Mouse (Mus musculus) left cerebral cortex, postnatal 36 days (tissue): ENCODE data around the gene Dgkh. TPM values are rescaled to one million over a fixed set of nuclear protein-coding genes. Genes with fewer than 3 reads are reported as not detected.

Experiments
- DNase-seq, 2 experiments: peaks; one replicate each; pipeline ENCODE4 v3.0.0; 2021 to 2022; ENCODE audit warnings: low spot score in 2 of 2, mixed read lengths in 1 of 2
- intact Hi-C: fragments of 180-260 bp; cut with DNase I; formaldehyde crosslinking; loops from one replicate; pipeline ENCODE4 v1.15.1; 2025
- total RNA-seq, 2 experiments: library from RNA; stranded (reverse); gene quantifications; 2 replicates each; pipeline ENCODE4 v1.2.3; 2021

Gene Dgkh
- total RNA-seq, 2 experiments from 2014 or later, result 70.7 to 78.6 TPM

DNA sequence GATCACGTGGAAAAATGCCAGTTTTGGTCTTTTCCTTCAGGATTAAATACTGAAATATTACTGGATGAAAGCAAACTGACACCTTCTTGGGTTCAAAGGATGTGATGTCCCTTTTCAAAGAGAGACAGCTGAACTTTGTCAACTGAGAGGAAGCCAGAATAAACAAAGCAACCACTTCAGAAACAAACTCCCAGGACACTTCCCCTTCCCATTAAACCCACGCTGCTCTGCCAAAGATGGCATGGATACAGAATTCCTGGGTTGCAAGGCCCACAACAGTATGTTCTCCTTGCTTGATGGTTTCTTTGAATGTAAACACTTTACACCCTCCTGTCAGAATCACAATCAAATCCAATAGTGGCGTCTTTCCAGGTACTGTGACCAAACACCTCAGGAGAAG lies 87.0 kb downstream of the Dgkh start:
- no peak for DNase-seq
- intact Hi-C loops, result no loop called here

DNA sequence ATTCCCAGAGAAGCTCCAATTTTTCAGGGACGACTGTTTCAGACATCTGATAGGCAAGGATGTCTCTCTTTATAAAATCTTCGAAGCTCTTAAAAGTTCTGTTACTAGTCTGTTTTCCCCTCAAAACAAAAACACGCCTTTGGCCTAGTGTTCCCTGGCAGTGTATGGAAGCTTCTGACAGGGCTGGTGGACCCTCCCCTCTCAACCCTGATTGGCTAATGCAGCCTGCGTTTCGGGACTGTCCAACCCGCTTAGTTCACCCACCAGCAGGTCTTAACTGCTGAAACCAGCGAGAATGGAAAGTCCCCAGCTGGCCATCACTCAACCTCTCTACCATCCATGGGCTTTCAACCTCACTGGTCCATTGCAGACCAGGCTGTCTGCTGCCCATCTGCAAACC lies 91.3 kb downstream of the Dgkh start:
- intact Hi-C loops, result no loop called here
- no peak for DNase-seq

DNA sequence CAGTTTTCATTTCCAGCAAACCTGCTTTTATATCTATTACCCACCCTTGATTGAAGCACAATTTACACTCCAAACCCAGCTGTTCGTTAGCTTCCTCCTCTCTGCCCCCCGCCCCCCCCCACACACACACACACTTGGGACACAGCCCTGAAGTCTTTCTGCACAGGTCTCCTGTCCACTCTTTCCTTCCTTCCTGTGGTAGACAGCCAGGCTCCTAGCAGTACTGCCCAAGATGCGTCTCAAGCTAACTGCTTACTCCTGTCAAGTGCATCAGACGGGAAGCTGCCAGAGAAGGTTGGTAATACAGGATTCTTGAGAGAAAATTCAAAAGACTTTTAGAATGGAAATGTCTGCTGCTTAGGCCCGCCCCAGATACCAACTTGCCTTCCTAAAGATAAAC lies 92.9 kb downstream of the Dgkh start:
- intact Hi-C loops, result no loop called here
- DNase-seq, result no peak

DNA sequence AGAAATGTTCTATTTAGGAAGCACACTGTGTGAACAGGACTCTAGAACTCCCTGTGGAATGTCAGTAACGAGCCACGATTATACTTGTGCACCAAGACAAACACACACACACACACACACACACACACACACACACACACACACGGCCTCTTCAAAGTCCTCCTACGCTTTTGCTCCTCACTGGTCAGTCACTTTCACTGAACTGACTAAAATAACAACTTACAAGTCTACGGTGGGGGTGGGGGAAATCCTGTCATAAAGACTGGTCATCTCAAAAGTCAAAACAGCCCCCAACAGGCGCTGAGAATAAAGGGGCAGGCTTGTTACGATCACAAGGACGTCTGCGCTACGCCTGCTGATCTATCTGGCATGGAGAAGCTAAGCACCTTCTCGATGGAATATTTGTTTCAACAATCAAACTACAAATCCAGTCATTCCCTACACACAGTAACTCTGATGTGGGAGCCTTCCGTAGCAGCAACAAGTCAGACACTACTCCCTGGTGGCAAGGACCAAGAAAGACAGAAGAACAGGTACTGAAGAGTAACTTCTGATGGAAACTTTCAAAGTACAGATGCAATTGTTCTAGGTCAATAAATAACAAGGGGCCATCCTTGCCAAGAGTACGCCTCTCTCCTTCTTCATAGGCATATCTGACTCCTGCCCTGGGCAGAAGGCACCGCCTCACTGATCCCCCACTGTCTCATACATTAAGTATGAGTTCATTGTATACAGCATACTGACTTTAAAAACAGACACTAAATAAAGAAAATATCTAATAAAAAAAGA lies 96.8 kb downstream of the Dgkh start:
- intact Hi-C loops, result no loop called here
- DNase-seq, result no peak

DNA sequence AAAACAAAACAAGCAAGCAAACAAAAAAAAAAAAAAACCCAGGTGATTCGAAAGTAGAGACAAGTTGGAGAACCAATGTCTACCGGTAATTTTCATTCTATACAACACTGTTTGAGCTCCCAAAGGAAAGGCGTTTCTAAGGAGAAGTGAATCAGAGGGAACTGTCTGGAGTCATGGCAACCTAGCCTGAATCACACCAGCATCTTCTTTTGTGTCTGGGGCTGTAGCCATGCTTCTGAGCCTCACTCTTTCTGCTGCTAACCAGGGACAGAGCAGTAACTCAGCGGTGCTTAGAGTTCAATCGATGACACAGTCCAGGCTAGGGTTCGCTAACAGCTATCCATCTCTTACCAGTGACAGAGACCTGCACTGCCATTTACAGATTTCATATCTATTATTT lies 99.8 kb downstream of the Dgkh start:
- intact Hi-C loops, result no loop called here
- DNase-seq, result no peak

DNA sequence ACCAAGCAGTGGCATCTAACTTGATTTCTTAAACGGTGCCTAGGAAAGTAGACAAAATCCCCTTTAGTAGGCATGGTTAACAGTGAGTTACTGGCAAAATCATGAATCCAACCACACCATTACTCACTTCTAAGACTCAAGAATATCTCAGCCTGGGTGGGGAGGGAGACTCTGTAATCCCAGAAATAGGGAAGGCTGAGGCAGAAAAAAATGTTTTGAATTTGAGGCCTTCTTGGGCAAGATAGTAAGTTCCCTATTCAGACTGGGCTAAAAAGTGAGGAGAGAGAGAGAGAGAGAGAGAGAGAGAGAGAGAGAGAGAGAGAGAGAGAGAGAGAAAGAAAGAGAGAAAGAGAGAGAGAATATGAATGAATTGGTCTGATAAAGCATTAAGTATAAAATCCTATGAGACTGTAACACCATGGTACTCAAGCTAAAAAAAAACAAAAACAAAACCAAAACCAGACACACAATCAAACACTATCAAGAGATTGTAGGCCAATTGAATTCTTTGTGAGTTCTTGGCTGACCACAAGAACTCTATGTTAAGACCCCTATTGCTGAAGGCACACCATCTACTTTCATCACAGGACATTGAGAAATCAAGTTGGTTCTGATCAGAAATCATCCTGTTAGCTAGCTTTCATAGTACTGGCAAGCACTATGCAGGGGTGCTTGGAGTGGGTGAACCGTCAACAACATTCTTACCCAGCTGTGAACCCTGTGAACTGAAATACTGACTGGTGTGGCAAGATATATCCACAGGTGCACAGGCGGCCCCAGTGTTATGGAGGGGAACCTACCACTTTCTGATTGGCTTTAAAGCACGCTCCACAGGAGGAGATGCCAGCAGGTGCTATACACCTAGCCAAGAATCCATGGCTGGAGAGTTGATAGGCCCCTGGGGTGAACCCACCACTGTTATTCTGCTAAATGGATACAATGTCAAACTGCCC lies 101.4 kb downstream of the Dgkh start:
- no peak for DNase-seq
- intact Hi-C loops, result no loop called here

DNA sequence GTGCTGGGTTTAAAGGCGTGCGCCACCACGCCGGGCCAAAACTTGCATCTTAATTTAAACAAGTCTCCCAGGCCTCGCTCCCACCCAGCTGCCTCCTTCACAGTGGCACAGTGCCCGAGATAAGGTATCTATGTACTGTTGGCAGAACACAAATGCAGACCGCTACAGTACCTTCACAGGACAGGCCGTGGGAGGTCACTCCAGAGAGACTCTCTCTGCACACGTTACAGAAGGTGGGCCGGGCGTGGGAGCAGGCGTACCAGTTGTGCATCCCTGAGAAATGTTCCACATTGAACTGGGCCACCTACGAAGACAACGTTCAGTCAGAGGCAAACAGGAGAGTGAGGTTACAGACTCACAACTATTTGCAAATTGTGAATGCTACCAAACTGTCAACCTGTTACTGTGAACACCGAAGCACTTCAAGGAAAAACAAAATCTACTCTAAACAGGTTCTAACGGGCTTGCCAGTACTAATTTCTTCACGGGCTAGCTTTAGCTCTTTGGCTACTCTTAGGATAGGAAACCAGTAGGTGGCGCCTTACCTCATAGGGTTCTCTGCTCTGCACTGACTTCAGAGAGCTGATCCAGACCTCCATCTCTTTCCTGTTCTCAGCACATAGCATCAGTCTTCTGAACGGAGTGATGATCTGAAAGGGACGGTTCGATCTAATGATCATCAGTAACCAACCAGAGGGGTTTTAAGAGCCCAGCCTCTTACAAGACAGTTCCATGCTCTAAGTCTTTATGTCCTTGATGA lies 104.9 kb downstream of the Dgkh start:
- peak in 1 of 2 experiments; percentile 30 for DNase-seq
- intact Hi-C loops, result no loop called here

DNA sequence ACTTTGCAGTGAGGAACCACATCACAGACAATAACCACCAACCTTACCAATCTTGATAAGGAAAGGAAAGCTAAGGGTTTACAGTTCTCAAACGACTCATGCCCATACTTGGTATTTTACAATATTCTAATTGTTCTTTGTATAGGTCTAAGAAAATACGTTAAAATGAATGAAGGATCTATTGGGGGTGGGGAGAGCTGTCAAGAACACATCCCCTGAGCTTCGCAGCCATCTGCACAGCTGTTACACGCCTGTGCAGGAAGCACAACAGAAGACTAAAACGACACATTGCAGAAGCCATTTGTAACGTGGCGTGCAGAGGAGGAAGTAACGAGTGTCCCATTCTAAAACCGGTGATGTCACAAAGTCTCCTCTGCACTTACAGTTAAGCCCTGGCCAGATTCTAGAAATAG lies 113.7 kb downstream of the Dgkh start:
- DNase-seq, result no peak
- intact Hi-C loops, result no loop called here

DNA sequence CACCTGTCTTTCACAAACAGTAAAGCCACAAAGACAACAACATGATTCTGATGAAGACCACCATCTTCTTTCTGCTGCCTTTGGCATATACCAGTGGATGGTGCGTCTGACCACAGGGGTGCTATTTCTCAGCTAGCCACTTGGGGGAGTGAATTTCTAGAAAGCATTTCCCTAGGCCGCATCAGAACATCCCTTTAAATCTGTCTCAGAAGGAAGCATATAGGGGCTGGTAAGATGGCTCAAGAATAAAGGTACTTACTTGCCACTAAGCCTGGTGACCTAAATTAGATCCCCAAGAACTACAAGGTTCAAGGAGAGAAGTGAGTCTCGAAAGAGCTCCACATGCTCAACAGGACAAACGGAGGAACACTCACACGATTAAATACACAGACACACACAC lies 119.0 kb downstream of the Dgkh start:
- DNase-seq, result no peak
- intact Hi-C loops, result no loop called here

DNA sequence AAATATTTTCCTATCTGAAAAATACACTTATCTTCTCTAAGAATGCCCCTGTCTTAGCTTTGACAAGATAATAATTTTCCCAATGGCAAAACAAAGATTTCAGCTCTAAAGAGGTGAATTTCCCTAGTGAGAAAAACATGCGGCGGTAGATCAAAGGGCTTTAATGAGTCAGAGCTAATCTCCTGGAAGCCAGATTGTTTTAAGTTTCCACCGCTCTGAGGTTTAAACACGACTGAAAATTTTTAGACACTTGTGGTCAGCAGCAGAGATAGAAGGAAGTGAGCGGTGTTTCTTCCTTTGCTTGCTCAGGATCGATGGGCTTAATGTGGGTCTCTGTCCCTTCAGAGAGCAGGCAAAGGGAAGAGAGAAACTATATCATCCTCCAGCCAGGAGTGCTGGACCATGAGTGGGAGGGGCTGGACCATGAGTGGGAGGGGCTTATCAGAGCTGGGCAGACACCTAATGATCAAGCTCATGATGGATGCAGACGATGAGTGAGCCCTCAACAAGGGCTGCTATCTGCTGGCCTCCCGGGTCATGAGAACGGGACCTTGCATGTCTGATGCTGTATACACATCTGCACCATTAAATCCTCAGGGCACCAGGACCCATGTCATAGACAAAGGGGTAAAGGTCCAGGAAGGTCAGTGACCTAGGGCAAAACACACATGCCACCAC lies 120.3 kb downstream of the Dgkh start:
- no peak for DNase-seq
- intact Hi-C loops, result no loop called here

DNA sequence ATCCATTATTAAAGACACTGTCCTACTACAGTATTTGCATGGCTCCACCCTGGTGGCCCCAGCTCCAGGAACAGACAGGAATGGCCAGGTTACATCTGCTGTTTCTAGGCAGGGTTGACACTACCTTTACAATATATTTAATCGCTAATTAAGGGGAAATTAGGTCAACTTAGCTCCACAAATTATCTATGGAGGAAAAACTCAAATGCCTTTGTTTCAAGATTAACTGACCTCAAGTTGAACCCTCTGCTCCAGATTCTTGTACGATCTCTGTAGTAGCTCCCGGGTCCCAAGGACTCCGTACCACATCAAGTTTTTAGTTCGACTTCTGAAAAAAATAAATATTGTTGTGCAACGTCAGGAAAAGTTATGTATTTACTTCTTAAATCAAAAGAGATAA lies 137.7 kb downstream of the Dgkh start:
- intact Hi-C loops, result no loop called here
- no peak for DNase-seq

DNA sequence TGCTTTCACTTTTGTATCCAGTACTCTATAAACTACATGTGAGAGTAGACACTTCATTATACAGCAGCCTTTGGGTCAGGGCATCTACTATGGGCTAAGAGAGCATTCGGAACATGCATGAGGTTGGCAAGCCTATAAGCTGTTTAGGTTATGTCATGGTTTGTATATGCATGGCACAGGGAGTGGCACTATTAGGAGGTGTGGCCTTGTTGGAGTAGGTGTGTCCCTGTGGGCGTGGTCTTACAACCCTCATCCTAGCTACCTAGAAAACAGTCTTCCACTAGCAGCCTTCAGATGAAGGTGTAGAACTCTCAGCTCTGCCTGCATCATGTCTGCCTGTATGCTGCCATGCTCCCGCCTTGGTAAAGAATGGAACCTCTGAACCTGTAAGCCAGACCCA lies 139.6 kb downstream of the Dgkh start:
- DNase-seq, result no peak
- intact Hi-C loops, result no loop called here

DNA sequence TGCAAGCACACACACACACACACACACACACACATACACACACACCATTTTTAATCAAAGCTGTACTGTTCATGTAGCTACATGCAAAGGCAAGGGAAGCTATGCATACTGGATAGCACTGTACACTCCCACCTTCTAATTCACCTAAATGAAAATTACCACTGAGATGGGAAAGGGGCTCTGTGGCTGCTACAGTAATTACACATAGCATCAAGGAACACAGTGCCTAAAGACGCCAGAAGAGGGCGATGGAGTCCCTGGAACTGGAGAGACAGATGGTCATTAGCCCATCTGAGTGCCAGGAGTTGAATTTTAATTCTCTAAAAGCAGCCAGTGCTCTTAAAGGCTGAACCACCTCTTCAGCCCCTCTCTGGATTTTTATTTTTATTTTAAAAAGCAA lies 142.2 kb downstream of the Dgkh start:
- intact Hi-C loops, result no loop called here
- DNase-seq, result peak in 1 of 2 experiments; percentile 46

DNA sequence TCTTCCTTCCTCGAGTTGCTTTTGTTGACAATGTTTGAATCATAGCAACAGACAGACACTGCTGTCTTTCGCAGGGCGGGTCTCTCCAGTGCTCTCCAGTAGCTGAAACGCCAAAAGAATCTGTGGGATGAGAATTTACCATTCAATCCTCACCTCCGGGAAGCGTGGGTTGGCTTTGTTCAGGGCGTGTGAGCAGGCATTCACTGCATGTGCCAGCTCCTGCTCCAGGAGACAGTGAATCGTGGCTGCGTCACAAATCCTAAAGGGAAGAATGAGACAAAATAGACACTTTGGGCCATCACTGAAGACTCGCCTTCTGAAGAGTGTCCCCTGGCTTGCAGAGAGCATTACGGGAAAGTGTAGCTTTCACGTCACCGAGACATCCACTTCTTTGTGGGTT lies 148.4 kb downstream of the Dgkh start:
- DNase-seq, result peak; percentile 53 to 73
- intact Hi-C loops, result no loop called here

DNA sequence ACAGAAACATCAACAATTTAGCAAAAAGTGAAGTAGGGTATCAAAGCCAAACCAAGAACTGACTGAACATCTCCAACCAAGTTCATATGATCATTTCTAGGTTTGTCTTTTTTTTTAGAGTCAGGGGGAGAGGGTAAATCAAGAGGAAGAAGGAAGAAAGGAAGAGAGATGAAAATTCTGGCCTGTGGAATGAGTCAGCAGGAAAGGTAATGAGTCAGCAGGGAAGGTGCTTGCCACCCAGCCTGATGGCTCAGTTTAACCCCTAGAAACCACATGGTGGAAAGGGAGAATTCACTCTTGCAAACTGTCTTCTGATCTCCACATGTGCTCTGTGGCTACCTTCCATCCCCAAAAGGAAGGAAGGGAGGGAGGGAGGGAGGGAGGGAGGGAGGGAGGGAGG lies 149.4 kb downstream of the Dgkh start:
- DNase-seq, result no peak
- intact Hi-C loops, result no loop called here

DNA sequence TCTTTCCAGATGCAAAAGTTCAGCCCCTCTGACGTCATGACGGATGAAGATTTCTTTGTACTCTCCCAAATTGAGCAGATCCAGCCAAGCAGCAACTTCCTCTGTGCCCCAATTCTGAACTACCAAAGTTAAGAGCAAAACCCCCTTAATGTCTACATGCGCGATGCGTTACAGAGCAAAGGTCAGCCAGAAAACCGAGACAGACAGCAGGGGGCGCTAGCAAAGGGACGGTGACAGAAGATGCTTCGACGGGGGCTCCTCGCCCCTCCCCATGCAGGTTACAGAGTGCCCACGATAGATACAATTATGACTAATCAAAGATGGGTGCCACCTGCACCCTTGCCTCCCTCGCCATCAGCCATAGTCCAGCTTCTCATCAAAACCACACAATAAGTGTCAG lies 156.7 kb downstream of the Dgkh start:
- DNase-seq, result no peak
- intact Hi-C loops, result no loop called here

DNA sequence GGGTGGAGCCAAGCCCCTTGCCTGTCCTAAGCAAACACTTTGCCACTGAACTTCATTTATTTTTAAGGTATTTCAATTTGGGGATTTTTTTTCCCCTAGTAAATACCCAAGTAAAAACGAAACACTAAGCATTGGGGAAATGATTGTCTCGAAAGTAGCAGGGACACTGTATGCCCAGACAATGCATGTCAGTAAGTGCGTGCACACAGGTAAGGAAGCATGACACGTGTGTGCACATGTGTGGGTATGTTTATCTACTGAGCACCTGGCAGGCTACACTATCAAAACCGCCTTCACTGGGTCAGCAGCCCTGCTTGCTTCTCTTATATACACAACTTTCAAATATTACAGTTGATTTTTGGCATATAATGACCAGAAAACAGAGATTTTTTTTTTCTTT lies 164.2 kb downstream of the Dgkh start:
- intact Hi-C loops, result no loop called here
- DNase-seq, result no peak

DNA sequence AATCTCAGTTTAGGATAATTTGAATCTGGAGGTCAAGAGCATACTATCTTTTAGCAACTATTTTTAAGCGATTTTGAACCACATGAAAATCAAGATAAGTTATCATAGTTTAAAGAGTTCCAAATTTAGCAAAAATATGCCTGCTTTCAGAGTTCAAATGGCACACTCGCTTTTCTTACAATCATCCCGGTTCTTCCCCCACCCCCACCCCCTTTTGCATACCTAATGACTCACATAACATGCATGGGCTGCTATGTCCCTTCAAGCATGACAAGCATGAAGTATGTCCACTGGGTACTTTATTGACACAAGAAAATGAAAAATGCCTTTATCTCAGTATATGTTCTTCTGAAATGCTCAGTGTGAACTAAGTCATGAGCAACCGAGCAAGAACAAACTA lies 166.1 kb downstream of the Dgkh start:
- DNase-seq, result no peak
- intact Hi-C loops, result no loop called here

DNA sequence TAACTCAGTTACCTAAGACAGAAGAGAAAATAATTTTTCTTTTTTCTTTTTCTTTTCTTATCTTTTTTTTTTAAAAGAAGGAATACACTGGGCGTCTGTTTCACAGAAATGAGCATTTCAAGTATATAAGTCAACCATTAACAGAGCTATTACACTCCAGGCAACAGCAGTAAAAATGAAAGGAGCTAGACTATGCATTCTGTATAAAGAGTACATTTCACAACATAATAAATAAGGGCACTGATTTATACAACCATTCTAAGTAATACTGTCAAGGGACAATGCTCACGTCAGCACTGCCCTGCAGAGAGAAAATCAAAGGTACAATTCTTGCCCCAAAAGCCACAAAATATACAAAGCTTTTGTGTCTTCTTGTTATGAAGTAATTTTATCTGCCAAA lies 168.3 kb downstream of the Dgkh start:
- no peak for DNase-seq

DNA sequence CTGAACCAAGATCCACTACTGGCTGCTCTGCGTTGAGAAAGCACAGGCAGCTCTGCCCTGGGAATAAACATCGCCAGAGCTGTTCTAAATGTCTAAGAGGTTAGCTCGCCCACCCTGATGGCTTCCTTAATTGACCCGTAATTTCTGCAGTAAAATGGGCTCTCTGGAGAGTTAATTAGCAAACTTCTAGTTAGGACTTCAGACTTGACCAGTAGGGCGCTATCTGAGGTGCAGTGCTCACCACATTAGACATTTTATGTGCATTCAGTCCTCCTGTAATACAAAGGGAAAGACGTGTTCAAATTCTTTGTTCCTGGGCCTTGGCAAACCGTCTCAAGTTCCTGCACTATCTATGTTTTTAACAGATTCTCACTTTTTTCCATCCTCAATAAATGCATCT lies 169.4 kb downstream of the Dgkh start:
- DNase-seq, result no peak
- intact Hi-C loops, result no loop called here

More for the DNA sequence above, 168.3 kb downstream of the Dgkh start:
- intact Hi-C loops, result no loop called here
